20 mouse cellular contexts compared by ENCODE assay signal in genomic region chr11:97775808-97776496, GRCm38 (mm10). TPM values are rescaled to one million over a fixed set of nuclear protein-coding genes. Genes with fewer than 3 reads are reported as not detected.
A peak's percentile ranks its signal among the peaks of the same experiment; 100 is the strongest.
DNase-seq lines count a peak whose midpoint lies in the region; ATAC-seq and TF ChIP-seq lines count a peak whose summit lies in the region.
"Had no signal": no experiment of that assay in that cellular context is flagged by ENCODE, and none has a peak within 500 bp of the region (broad histone marks: within the 10 kb centered on the region; RNA-seq: fewer than 3 reads in every experiment).

1700001P01Rik (minus strand) TSS chr11:97775918.

- no peaks in the 10 kb centered on the region for H3K9me3 ChIP-seq in forebrain, embryonic 14.5 days (replicated peaks; ENCODE audit: control insufficient read depth, low read length)
- no peaks in the 10 kb centered on the region for H3K9me3 ChIP-seq in forebrain, postnatal 0 days (ENCODE audit: low read length)
- H3K9me3 ChIP-seq in neural tube, embryonic 13.5 days, result no peaks in the 10 kb centered on the region
- no peaks in the 10 kb centered on the region for H3K9me3 ChIP-seq in neural tube, embryonic 15.5 days (replicated peaks)
- no peaks in the 10 kb centered on the region for H3K9me3 ChIP-seq in embryonic facial prominence, embryonic 10.5 days
- H3K9me3 ChIP-seq in stomach, postnatal 0 days (ENCODE audit: control insufficient read depth, low read length), result no peaks in the 10 kb centered on the region
- H3K9me3 ChIP-seq: heart, embryonic 12.5 days; hindbrain, embryonic 12.5 days; limb, embryonic 15.5 days had no signal

- no peak for ATAC-seq in forebrain, embryonic 14.5 days
- no peak for ATAC-seq in forebrain, postnatal 0 days
- ATAC-seq in neural tube, embryonic 13.5 days (ENCODE audit: low read depth), result no peak
- no peak for ATAC-seq in neural tube, embryonic 15.5 days (ENCODE audit: low FRiP score)
- no peak for ATAC-seq in stomach, postnatal 0 days (ENCODE audit: low FRiP score, low TSS enrichment)
- ATAC-seq: activated CD4-positive, CD25-positive, alpha-beta regulatory T cell, adult 4 months had no signal

- TF ChIP-seq EP300 in stomach, postnatal 0 days (optimal IDR thresholded peaks at IDR 0.05), result no peak

- peaks cover 8% of the 10 kb centered on the region for H3K4me1 ChIP-seq in forebrain, embryonic 14.5 days (ENCODE audit: control insufficient read depth, insufficient read depth, low read length)
- peaks cover 7% of the 10 kb centered on the region; the same call in 1 of the 2 replicates for H3K4me1 ChIP-seq in forebrain, postnatal 0 days (ENCODE audit: insufficient read depth)
- H3K4me1 ChIP-seq in neural tube, embryonic 13.5 days (replicated peaks), result peaks cover 18% of the 10 kb centered on the region
- peaks cover 19% of the 10 kb centered on the region for H3K4me1 ChIP-seq in neural tube, embryonic 15.5 days
- peaks cover 24% of the 10 kb centered on the region for H3K4me1 ChIP-seq in embryonic facial prominence, embryonic 10.5 days
- no peaks in the 10 kb centered on the region for H3K4me1 ChIP-seq in stomach, postnatal 0 days (replicated peaks; ENCODE audit: control insufficient read depth, insufficient read depth)

- TF ChIP-seq CTCF in forebrain, postnatal 0 days (IDR thresholded peaks at IDR 0.05; ENCODE audit: low read depth), result no peak
- no peak for TF ChIP-seq CTCF in stomach, postnatal 0 days (IDR thresholded peaks at IDR 0.05; ENCODE audit: low read depth)

- peaks cover 61% of the 10 kb centered on the region for H3K36me3 ChIP-seq in forebrain, embryonic 14.5 days (ENCODE audit: control insufficient read depth, insufficient read depth, low read length)
- peaks cover 47% of the 10 kb centered on the region for H3K36me3 ChIP-seq in forebrain, postnatal 0 days (ENCODE audit: insufficient read depth)
- H3K36me3 ChIP-seq in neural tube, embryonic 13.5 days, result peaks cover 62% of the 10 kb centered on the region
- peaks cover 49% of the 10 kb centered on the region for H3K36me3 ChIP-seq in neural tube, embryonic 15.5 days
- peaks cover 67% of the 10 kb centered on the region for H3K36me3 ChIP-seq in embryonic facial prominence, embryonic 10.5 days (replicated peaks)
- H3K36me3 ChIP-seq in stomach, postnatal 0 days (ENCODE audit: control insufficient read depth, insufficient read depth, low read length), result peaks cover 24% of the 10 kb centered on the region

- 40% methylated on average over 17 of the region's 17 CpGs for WGBS in forebrain, embryonic 14.5 days
- WGBS in forebrain, postnatal 0 days, result 40% methylated on average over 17 of the region's 17 CpGs
- 41% methylated on average over 17 of the region's 17 CpGs for WGBS in neural tube, embryonic 13.5 days
- WGBS in neural tube, embryonic 15.5 days, result 39% methylated on average over 17 of the region's 17 CpGs
- 47% methylated on average over 17 of the region's 17 CpGs for WGBS in embryonic facial prominence, embryonic 10.5 days
- 49% methylated on average over 17 of the region's 17 CpGs for WGBS in stomach, postnatal 0 days

- H3K4me3 ChIP-seq in forebrain, embryonic 14.5 days (ENCODE audit: low read depth, low read length), result no peak within 1 kb of the TSS
- no peak within 1 kb of the TSS for H3K4me3 ChIP-seq in forebrain, postnatal 0 days (ENCODE audit: low read depth, low read length)
- no peak within 1 kb of the TSS for H3K4me3 ChIP-seq in neural tube, embryonic 13.5 days
- no peak within 1 kb of the TSS for H3K4me3 ChIP-seq in neural tube, embryonic 15.5 days (replicated peaks)
- H3K4me3 ChIP-seq in embryonic facial prominence, embryonic 10.5 days, result peak within 1 kb of the TSS; percentile 14; the same call in 1 of the 2 replicates
- no peak within 1 kb of the TSS for H3K4me3 ChIP-seq in stomach, postnatal 0 days (ENCODE audit: low read depth, low read length)
- H3K4me3 ChIP-seq: erythroblast, embryonic 14.5 days; heart, embryonic 12.5 days; hindbrain, embryonic 12.5 days; layer of hippocampus, adult 2 months; limb, embryonic 15.5 days had no signal

- H3K4me2 ChIP-seq in forebrain, embryonic 14.5 days (ENCODE audit: low read length), result no peak within 1 kb of the TSS
- no peak within 1 kb of the TSS for H3K4me2 ChIP-seq in forebrain, postnatal 0 days (ENCODE audit: low read depth)
- no peak within 1 kb of the TSS for H3K4me2 ChIP-seq in neural tube, embryonic 13.5 days
- no peak within 1 kb of the TSS for H3K4me2 ChIP-seq in neural tube, embryonic 15.5 days
- no peak within 1 kb of the TSS for H3K4me2 ChIP-seq in stomach, postnatal 0 days (replicated peaks; ENCODE audit: low read depth)
- H3K4me2 ChIP-seq: heart, embryonic 12.5 days; hindbrain, embryonic 12.5 days; limb, embryonic 15.5 days had no signal

- H3K9ac ChIP-seq in forebrain, embryonic 14.5 days (ENCODE audit: low read length), result peak within 1 kb of the TSS; percentile 13; the same call in 1 of the 2 replicates
- H3K9ac ChIP-seq in forebrain, postnatal 0 days, result no peak within 1 kb of the TSS
- H3K9ac ChIP-seq in neural tube, embryonic 13.5 days, result 0 out of 2 replicates have a peak within 1 kb of the TSS, but pooled peaks have one; percentile 8
- H3K9ac ChIP-seq in neural tube, embryonic 15.5 days (replicated peaks), result no peak within 1 kb of the TSS
- H3K9ac ChIP-seq in stomach, postnatal 0 days (ENCODE audit: low read length), result no peak within 1 kb of the TSS
- H3K9ac ChIP-seq: heart, embryonic 12.5 days; hindbrain, embryonic 12.5 days; limb, embryonic 15.5 days had no signal

- no peak for DNase-seq in forebrain, embryonic 14.5 days (ENCODE audit: low spot score)
- DNase-seq in forebrain, postnatal 0 days, result no peak
- peak; percentile 12 for DNase-seq in embryonic facial prominence, embryonic 10.5 days (ENCODE audit: low spot score)
- DNase-seq in stomach, postnatal 0 days (ENCODE audit: low spot score), result no peak
- no peak for DNase-seq in gastrocnemius, adult 18-20 months (ENCODE audit: low spot score)
- no peak for DNase-seq in layer of hippocampus, postnatal 10 days (ENCODE audit: low spot score in 2 of 2)
- DNase-seq: cerebellum, adult 18-20 months; thymus, adult 18-20 months had no signal

- no peaks in the 10 kb centered on the region for H3K27me3 ChIP-seq in forebrain, embryonic 14.5 days (replicated peaks; ENCODE audit: control insufficient read depth, insufficient read depth, low read length)
- H3K27me3 ChIP-seq in forebrain, postnatal 0 days (ENCODE audit: insufficient read depth, low read length), result no peaks in the 10 kb centered on the region
- H3K27me3 ChIP-seq in neural tube, embryonic 13.5 days, result no peaks in the 10 kb centered on the region
- no peaks in the 10 kb centered on the region for H3K27me3 ChIP-seq in neural tube, embryonic 15.5 days (replicated peaks)
- no peaks in the 10 kb centered on the region for H3K27me3 ChIP-seq in embryonic facial prominence, embryonic 10.5 days (replicated peaks; ENCODE audit: low read depth, poor library complexity, severe bottlenecking)
- H3K27me3 ChIP-seq in stomach, postnatal 0 days (ENCODE audit: control insufficient read depth, insufficient read depth, low read length), result no peaks in the 10 kb centered on the region
- H3K27me3 ChIP-seq: heart, embryonic 12.5 days; hindbrain, embryonic 12.5 days; limb, embryonic 15.5 days had no signal

- no peak within 1 kb of the TSS; the same call in 1 of the 2 replicates for H3K27ac ChIP-seq in forebrain, embryonic 14.5 days (ENCODE audit: low read depth, low read length)
- no peak within 1 kb of the TSS for H3K27ac ChIP-seq in forebrain, postnatal 0 days (ENCODE audit: low read depth, low read length)
- H3K27ac ChIP-seq in neural tube, embryonic 13.5 days (replicated peaks), result no peak within 1 kb of the TSS
- no peak within 1 kb of the TSS for H3K27ac ChIP-seq in neural tube, embryonic 15.5 days (replicated peaks)
- H3K27ac ChIP-seq in embryonic facial prominence, embryonic 10.5 days (replicated peaks), result peak within 1 kb of the TSS; percentile 26; the same call in 1 of the 2 replicates
- 0 out of 2 replicates have a peak within 1 kb of the TSS, but pooled peaks have one; percentile 5 for H3K27ac ChIP-seq in stomach, postnatal 0 days (replicated peaks)
- H3K27ac ChIP-seq: hindbrain, embryonic 12.5 days; kidney, postnatal 0 days; layer of hippocampus, adult 2 months; limb, embryonic 15.5 days had no signal

RNA-seq across cellular contexts. Expression of gene 1700001P01Rik, which starts in this region (rescaled TPM):
- polyA plus RNA-seq in forebrain, embryonic 14.5 days (2014; fragmentation: Nextera tagmentation; extraction: Ambion mirVana), result 0.50 TPM in 1 of 2 replicates, not detected in the other
- total RNA-seq in forebrain, postnatal 0 days (2014; rRNA removed), result not detected in 2 replicates
- polyA plus RNA-seq in forebrain, postnatal 0 days (2015; fragmentation: Nextera tagmentation; extraction: Ambion mirVana), result 0.27 and 0.33 TPM in 2 replicates
- polyA plus RNA-seq in neural tube, embryonic 13.5 days (2015; fragmentation: Nextera tagmentation; extraction: Ambion mirVana), result 0.67 TPM in 1 of 2 replicates, not detected in the other
- polyA plus RNA-seq in neural tube, embryonic 15.5 days (2015; fragmentation: Nextera tagmentation; extraction: Ambion mirVana), result 0.63 and 0.88 TPM in 2 replicates
- 0.85 and 1.1 TPM in 2 replicates for polyA plus RNA-seq in embryonic facial prominence, embryonic 10.5 days (2016; fragmentation: Nextera tagmentation; extraction: Ambion mirVana)
- not detected in 2 replicates for polyA plus RNA-seq in stomach, postnatal 0 days (2015; fragmentation: Nextera tagmentation; extraction: Ambion mirVana)
- not detected for total RNA-seq in gastrocnemius, adult 18-20 months (2021)
- under 1 TPM; 0.58 to 0.85 TPM for total RNA-seq in layer of hippocampus, postnatal 10 days (2021)
- total RNA-seq: gastrocnemius, postnatal 4 days had no signal
- polyA plus RNA-seq: erythroblast, embryonic 14.5 days; heart, embryonic 12.5 days; intestine, embryonic 16.5 days; kidney, postnatal 0 days; lung, postnatal 0 days had no signal

Comparison
In these comparisons a context has a peak if more than half of its experiments do, and no peak if none do; other contexts are left out.
1. H3K9ac ChIP-seq: peak in forebrain, embryonic 14.5 days (single experiment) and neural tube, embryonic 13.5 days (single experiment); none in forebrain, postnatal 0 days (single experiment), neural tube, embryonic 15.5 days (single experiment) and stomach, postnatal 0 days (single experiment).
2. H3K27ac ChIP-seq: peak in embryonic facial prominence, embryonic 10.5 days (single experiment) and stomach, postnatal 0 days (single experiment); none in forebrain, embryonic 14.5 days (single experiment), forebrain, postnatal 0 days (single experiment), neural tube, embryonic 13.5 days (single experiment) and neural tube, embryonic 15.5 days (single experiment).